Mouse (Mus musculus) MEL (cell line): ENCODE results near the gene Wdr93. TPM values are rescaled to one million over a fixed set of nuclear protein-coding genes. Genes with fewer than 3 reads are reported as not detected.
A peak's percentile ranks its signal among the peaks of the same experiment; 100 is the strongest.

Experiments used
- DNase-seq: peaks from one replicate; pipeline ENCODE4 v3.0.0; 2011; ENCODE audit warnings: low read depth, low spot score
- H3K27ac ChIP-seq: 2 replicates; pipeline ENCODE4 v1.5.1; 2012; ENCODE audit warnings: low read depth, mild to moderate bottlenecking, control low read depth, low read length, moderate library complexity; ENCODE audit not compliant: control insufficient read depth
- H3K27me3 ChIP-seq, 2 experiments: fragments of 150-350 bp in 1 of 2; sonication (generic) in 1 of 2; 2 replicates each; pipeline ENCODE4 v1.6.1; 2012; ENCODE audit warnings: low read length in 2 of 2, mild to moderate bottlenecking in 2 of 2, improper control_type of control experiment in 1 of 2, moderate library complexity in 1 of 2; ENCODE audit not compliant: insufficient read depth in 2 of 2, control insufficient read depth in 1 of 2
- H3K36me3 ChIP-seq, 2 experiments: 2 replicates each; pipeline ENCODE4 v1.6.1; 2012 to 2014; ENCODE audit warnings: low read length in 2 of 2, improper control_type of control experiment in 1 of 2, inconsistent platforms in 1 of 2, mild to moderate bottlenecking in 1 of 2; ENCODE audit not compliant: insufficient read depth in 2 of 2, control insufficient read depth in 1 of 2
- H3K4me1 ChIP-seq, 2 experiments: fragments of 150-350 bp in 1 of 2; sonication (generic) in 1 of 2; 2 replicates each; pipeline ENCODE4 v1.6.1; 2012; ENCODE audit warnings: low read length in 2 of 2, improper control_type of control experiment in 1 of 2, mild to moderate bottlenecking in 1 of 2; ENCODE audit not compliant: insufficient read depth in 2 of 2, control insufficient read depth in 1 of 2
- H3K4me3 ChIP-seq, 2 experiments: fragments of 150-350 bp in 1 of 2; sonication (generic) in 1 of 2; 2 replicates each; pipeline ENCODE4 v1.5.1; 2012; ENCODE audit warnings: low read depth in 2 of 2, low read length in 2 of 2, mild to moderate bottlenecking in 2 of 2, moderate library complexity in 2 of 2, control low read depth in 1 of 2, improper control_type of control experiment in 1 of 2; ENCODE audit not compliant: control insufficient read depth in 1 of 2, insufficient read depth in 1 of 2
- H3K79me2 ChIP-seq: 2 replicates; pipeline ENCODE4 v1.6.1; 2012; ENCODE audit warnings: mild to moderate bottlenecking, low read length, moderate library complexity; ENCODE audit not compliant: control insufficient read depth, poor library complexity, insufficient read depth
- H3K9ac ChIP-seq: 2 replicates; pipeline ENCODE4 v1.6.1; 2012; ENCODE audit warnings: low read depth, mild to moderate bottlenecking, control low read depth, low read length, moderate library complexity; ENCODE audit not compliant: control insufficient read depth, poor library complexity, severe bottlenecking
- H3K9me3 ChIP-seq: fragments of 150-350 bp; sonication (generic); replicated peaks from 2 replicates; pipeline ENCODE4 v1.6.1; 2012; ENCODE audit warnings: mild to moderate bottlenecking, low read length, improper control_type of control experiment, moderate library complexity; ENCODE audit not compliant: insufficient read depth
- CHD2 ChIP-seq: IDR thresholded peaks from 2 replicates; pipeline ENCODE4 v1.6.1; 2011; ENCODE audit warnings: low read length, improper control_type of control experiment
- CTCF ChIP-seq, 3 experiments: IDR thresholded peaks in 2 of 3; conservative IDR thresholded peaks in 1 of 3; 2 replicates each; pipeline ENCODE4 v1.5.1; 2011 to 2012; ENCODE audit warnings: low read length in 3 of 3, low read depth in 2 of 3, mild to moderate bottlenecking in 2 of 3, improper control_type of control experiment in 1 of 3, inconsistent platforms in 1 of 3, mixed read lengths in 1 of 3, moderate library complexity in 1 of 3; ENCODE audit not compliant: control insufficient read depth in 1 of 3, insufficient read depth in 1 of 3, poor library complexity in 1 of 3, severe bottlenecking in 1 of 3
- GABPA ChIP-seq: IDR thresholded peaks from 2 replicates; pipeline ENCODE4 v1.6.1; 2012; ENCODE audit warnings: low read depth, mild to moderate bottlenecking, inconsistent platforms, low read length, improper control_type of control experiment, moderate library complexity
- MAFK ChIP-seq: IDR thresholded peaks from 2 replicates; pipeline ENCODE4 v1.6.1; 2011; ENCODE audit warnings: low read depth, mild to moderate bottlenecking, low read length, improper control_type of control experiment, borderline replicate concordance
- MAX ChIP-seq: IDR thresholded peaks from 2 replicates; pipeline ENCODE4 v1.6.1; 2011; ENCODE audit warnings: low read length, improper control_type of control experiment
- RAD21 ChIP-seq: IDR thresholded peaks from 2 replicates; pipeline ENCODE4 v1.6.1; 2011; ENCODE audit warnings: mild to moderate bottlenecking, low read depth, low read length, improper control_type of control experiment
- RCOR1 ChIP-seq: IDR thresholded peaks from 2 replicates; pipeline ENCODE4 v1.6.1; 2012; ENCODE audit warnings: low read depth, mild to moderate bottlenecking, inconsistent platforms, low read length, improper control_type of control experiment
- SIN3A ChIP-seq: IDR thresholded peaks from 2 replicates; pipeline ENCODE4 v1.6.1; 2012; ENCODE audit warnings: low read length, improper control_type of control experiment, inconsistent platforms
- SMC3 ChIP-seq: IDR thresholded peaks from 2 replicates; pipeline ENCODE4 v1.6.1; 2011; ENCODE audit warnings: low read depth, low read length, improper control_type of control experiment
- TBP ChIP-seq: IDR thresholded peaks from 2 replicates; pipeline ENCODE4 v1.8.0; 2011; ENCODE audit warnings: low read depth, low read length, improper control_type of control experiment
- TCF12 ChIP-seq: IDR thresholded peaks from 2 replicates; pipeline ENCODE4 v1.6.1; 2014; ENCODE audit warnings: low read depth, mild to moderate bottlenecking, inconsistent platforms, low read length, improper control_type of control experiment, moderate library complexity
- UBTF ChIP-seq: IDR thresholded peaks from 2 replicates; pipeline ENCODE4 v1.6.1; 2012; ENCODE audit warnings: low read depth, mild to moderate bottlenecking, inconsistent platforms, low read length, improper control_type of control experiment, moderate library complexity, borderline replicate concordance; ENCODE audit not compliant: insufficient read depth
- ZC3H11A ChIP-seq: IDR thresholded peaks from 2 replicates; pipeline ENCODE4 v1.6.1; 2012; ENCODE audit warnings: low read depth, mild to moderate bottlenecking, inconsistent platforms, low read length, improper control_type of control experiment
- polyA plus RNA-seq, 2 experiments: library from polyadenylated mRNA; stranded (reverse) in 1 of 2; unstranded in 1 of 2; fragments of >175 nt in 1 of 2; fragments of >200 nt in 1 of 2; gene quantifications; 2 replicates each; pipeline versions ENCODE4 v1.2.1 to v1.2.4; 2012; ENCODE audit warnings: low replicate concordance in 2 of 2, low read depth in 1 of 2; ENCODE audit not compliant: insufficient read length in 2 of 2, insufficient read depth in 1 of 2, missing spikeins in 1 of 2
- total RNA-seq: library from RNA; depleted of rRNA; stranded (reverse); fragments of 300-350 nt; gene quantifications from 2 replicates; pipeline ENCODE4 v1.2.3, GENCODE M21; 2012

Gene Wdr93
- total and polyA plus RNA-seq, 3 experiments: 0.23 to 0.40 TPM; not detected in 1

- Histone ChIP-seq H3K27me3 (no peaks in the 10 kb centered on the region), H3K27ac (no peak overlapping the region)
Measured at GRCm38 (mm10) chr7:79729169-79729568, 13.8 kb upstream of the Wdr93 start.

GRCm38 (mm10) chr7:79729743-79730370 lies 13.1 kb upstream of the Wdr93 start:
- no peaks in the 10 kb centered on the region for H3K36me3 ChIP-seq
- TF ChIP-seq SIN3A (no peak), SMC3 (peak; percentile 47), CTCF (IDR thresholded peaks at IDR 0.05 in 2 of 3, conservative IDR thresholded peaks at IDR 0.05 in 1 of 3; ENCODE audit: control insufficient read depth in 1 of 3, insufficient read depth in 1 of 3, low read depth in 2 of 3, low read length in 3 of 3, poor library complexity in 1 of 3, severe bottlenecking in 1 of 3) (peak in 2 of 3 experiments; percentile 55 to 64; a peak in 5 of 6 replicates), TCF12 (no peak), CHD2 (no peak), MAX (no peak), RCOR1 (no peak)
- H3K27me3 ChIP-seq: no peaks in the 10 kb centered on the region
- no peak overlapping the region for H3K9ac ChIP-seq
- H3K4me1 ChIP-seq: peaks cover 0 to 12% of the 10 kb centered on the region in 2 experiments; a peak in 2 of 4 replicates
- DNase-seq: peak; percentile 65
- H3K27ac ChIP-seq: no peak overlapping the region
- H3K79me2 ChIP-seq: no peaks in the 10 kb centered on the region
- H3K4me3 ChIP-seq: no peak overlapping the region
- H3K9me3 ChIP-seq: no peaks in the 10 kb centered on the region

More at GRCm38 (mm10) chr7:79729169-79729568, 13.8 kb upstream of the Wdr93 start:
- DNase-seq: peak; percentile 81
- H3K4me3 ChIP-seq: no peak overlapping the region; a peak in 1 of 4 replicates
- TF ChIP-seq TCF12 (no peak), ZC3H11A (0 out of 2 replicates have a peak, but pooled peaks have one; percentile 26), MAFK (no peak), RAD21 (peak; percentile 81), CTCF (IDR thresholded peaks at IDR 0.05 in 2 of 3, conservative IDR thresholded peaks at IDR 0.05 in 1 of 3; ENCODE audit: control insufficient read depth in 1 of 3, insufficient read depth in 1 of 3, low read depth in 2 of 3, low read length in 3 of 3, poor library complexity in 1 of 3, severe bottlenecking in 1 of 3) (peak; percentile 90 to 97 (median 94)), GABPA (no peak), TBP (0 out of 2 replicates have a peak, but pooled peaks have one; percentile 8), SMC3 (peak; percentile 60), UBTF (no peak)
- TF ChIP-seq, all 39 proteins: peak for 5
- Histone ChIP-seq H3K36me3 (no peaks in the 10 kb centered on the region), H3K9ac (0 out of 2 replicates have a peak overlapping the region, but pooled peaks have one; percentile 15), H3K4me1 (peaks cover 0 to 12% of the 10 kb centered on the region in 2 experiments; a peak in 2 of 4 replicates), H3K79me2 (no peaks in the 10 kb centered on the region), H3K9me3 (no peaks in the 10 kb centered on the region)
